Mouse (Mus musculus) embryonic stem cell, embryonic (primary cell): ENCODE measurements around the gene Chchd6.

Experiments
- CTCF ChIA-PET, 4 experiments: fragments of 300-600 bp in 2 of 4; fragments of 350-600 bp in 2 of 4; sonication (Branson Sonifier 250); formaldehyde crosslinking; loops; one replicate each; lab custom pipeline; 2022; ENCODE audit warnings: inconsistent platforms in 2 of 4; lab: Charles Lee
- POLR2A ChIA-PET, 4 experiments: fragments of 300-600 bp in 2 of 4; fragments of 350-600 bp in 2 of 4; sonication (Branson Sonifier 250); formaldehyde crosslinking; loops; one replicate each; lab custom pipeline; 2022; ENCODE audit warnings: antibody characterized with exemption in 4 of 4, inconsistent platforms in 1 of 4; lab: Charles Lee

Chchd6 gene

DNA sequence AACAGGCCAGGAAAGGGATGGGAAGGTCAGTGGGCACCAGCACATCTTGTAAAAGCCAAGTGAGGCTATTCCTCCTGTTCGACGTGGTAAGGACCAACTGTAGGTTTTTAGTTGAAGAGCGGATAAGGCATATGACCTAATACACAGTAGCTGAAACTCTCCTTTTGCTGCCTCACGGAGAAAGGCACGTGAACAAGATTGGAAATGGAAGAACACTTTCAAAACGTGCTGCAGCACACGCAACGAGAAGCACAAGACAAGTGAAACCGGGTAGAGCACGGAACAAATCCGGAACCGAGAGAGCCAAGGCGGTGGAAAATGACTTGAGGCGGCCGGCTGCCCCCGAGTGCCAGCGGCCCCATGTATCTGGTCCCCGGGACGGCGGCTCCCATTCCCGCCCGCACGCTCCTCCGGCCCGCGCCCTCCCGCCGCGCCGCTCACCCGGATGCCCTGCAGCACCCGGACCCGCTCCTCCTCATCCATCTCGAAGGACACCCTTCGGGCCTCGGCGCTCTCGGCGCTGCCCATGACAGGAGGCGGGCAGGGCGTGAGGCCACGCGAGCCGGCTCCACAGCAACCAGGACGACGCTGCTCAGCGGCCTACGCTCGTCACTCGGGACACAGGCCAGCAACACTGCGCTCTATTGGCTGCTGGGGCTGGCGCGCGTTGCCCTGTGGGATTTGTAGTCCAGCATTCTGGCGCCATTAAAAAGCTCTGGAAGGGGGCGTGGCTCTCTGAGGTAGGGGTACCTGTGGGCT lies at the start of gene Chchd6:
TSS of gene Chchd6 (minus strand) at position 635 of the 759 bp plus-strand sequence.
- POLR2A ChIA-PET, result interaction anchor here in 3 of 4 experiments (0.6 to 1.7 kb wide), 5 partner anchors 13 to 1174 kb away, joined by 3 to 16 read pairs (median 3); partner anchors contain the start of gene Txnrd3 (in 1 of the 3)
- CTCF ChIA-PET, result interaction anchor here in 2 of 4 experiments (0.6 to 1.6 kb wide), 4 partner anchors 43 to 232 kb away, joined by 3 read pairs; partner anchors contain the start of genes Txnrd3 (in 2 of the 2) and Plxna1 (in 1 of the 2)

DNA sequence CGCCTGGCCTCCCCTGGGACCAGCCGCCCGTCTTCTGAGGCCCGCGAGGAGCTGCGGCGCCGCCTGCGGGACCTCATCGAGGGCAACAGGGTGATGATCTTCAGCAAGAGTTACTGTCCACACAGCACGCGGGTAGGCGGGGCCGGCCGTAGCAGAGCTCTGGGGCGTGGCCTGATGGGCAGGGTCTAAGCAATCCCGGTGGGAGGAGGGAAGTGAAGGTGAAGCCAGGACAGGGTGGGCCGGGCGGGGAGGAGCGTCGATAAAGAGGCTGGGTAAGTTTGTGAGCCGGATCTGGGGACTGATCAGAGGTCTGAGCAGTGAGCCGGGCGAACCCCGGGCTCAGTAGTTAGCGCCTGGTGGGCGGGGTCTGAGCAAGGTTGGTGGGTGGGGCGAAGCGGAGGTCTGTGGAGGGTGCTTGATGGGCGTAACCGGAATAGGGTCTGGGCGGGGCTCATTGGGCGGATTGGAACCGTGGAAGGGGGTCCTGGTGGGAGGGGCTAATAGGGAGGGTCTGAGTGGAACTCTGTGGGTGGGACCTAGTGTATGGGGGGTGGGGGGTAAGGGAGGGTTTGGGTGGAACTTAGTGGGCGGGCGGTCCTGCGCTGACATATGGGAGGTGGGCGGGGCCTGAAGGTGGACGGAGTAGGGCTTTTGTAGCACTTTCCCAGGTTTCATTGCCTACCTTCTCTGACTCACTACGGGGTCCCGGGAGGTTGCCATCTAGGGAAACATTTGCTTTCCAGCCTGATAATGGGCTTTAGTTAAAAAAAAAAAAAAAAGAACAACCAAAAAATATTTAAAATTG lies 49.0 kb upstream of the Chchd6 start:
- ChIA-PET POLR2A (interaction anchor here (0.5 to 2.0 kb wide), 61 partner anchors 9 to 1569 kb away, joined by 3 to 25 read pairs (median 4); partner anchors contain the start of genes Abtb1 (in 2 of the 4), Mcm2 (in 2 of the 4), Zxdc (in 2 of the 4) and Chchd6 (in 1 of the 4)), CTCF (interaction anchor here (0.6 to 2.1 kb wide), 26 partner anchors 10 to 1541 kb away, joined by 3 to 15 read pairs (median 4); partner anchors contain the start of genes Abtb1 (in 1 of the 4), Aldh1l1 (in 1 of the 4), Cfap100 (in 1 of the 4) and Chchd6 (in 1 of the 4))

DNA sequence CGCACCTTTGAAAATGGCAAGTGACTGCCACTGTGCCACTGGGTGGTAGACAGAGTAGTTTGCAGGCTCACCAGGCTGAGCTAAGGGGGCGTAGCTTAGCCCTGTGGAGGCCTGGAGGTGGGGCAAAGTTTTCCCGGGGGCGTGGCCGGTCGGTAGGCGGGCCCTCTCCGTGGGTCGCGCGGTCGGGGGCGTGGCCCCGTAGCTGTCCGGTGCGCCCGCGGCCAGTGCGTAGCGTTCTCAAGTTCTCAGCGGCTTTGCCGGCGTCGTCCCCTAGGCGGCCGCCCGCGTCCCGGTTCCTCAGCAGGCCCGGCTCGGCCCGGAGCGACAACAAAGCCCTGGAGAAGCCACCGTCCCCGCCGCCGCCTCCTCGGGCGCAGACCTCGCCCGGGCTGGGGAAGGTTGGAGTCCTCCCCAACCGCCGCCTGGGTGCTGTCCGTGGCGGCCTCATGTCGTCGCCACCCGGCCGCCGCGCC lies 48.4 kb upstream of the Chchd6 start, which contains the start of gene Txnrd3:
TSS of gene Txnrd3 (plus strand) at position 191 of the 473 bp plus-strand sequence.
- ChIA-PET CTCF (interaction anchor here (0.5 to 2.1 kb wide), 26 partner anchors 9 to 1542 kb away, joined by 3 to 15 read pairs (median 4); partner anchors contain the start of genes Abtb1 (in 1 of the 4), Cfap100 (in 1 of the 4), Chchd6 (in 1 of the 4) and Iqsec1 (in 1 of the 4)), POLR2A (interaction anchor here (0.5 to 2.0 kb wide), 54 partner anchors 9 to 1569 kb away, joined by 3 to 25 read pairs (median 4); partner anchors contain the start of genes Mcm2 (in 2 of the 4), Zxdc (in 2 of the 4), Abtb1 (in 1 of the 4) and Chchd6 (in 1 of the 4))

GRCm38 (mm10) chr6:89639025-89639424 lies 43.6 kb upstream of the Chchd6 start:
- POLR2A ChIA-PET, result interaction anchor here in 2 of 4 experiments (0.9 to 1.2 kb wide), 3 partner anchors 35 to 736 kb away, joined by 3 read pairs; partner anchors contain the start of gene Tpra1 (in 1 of the 2)
- CTCF ChIA-PET, result interaction anchor here in 3 of 4 experiments (0.5 to 1.3 kb wide), 16 partner anchors 15 to 834 kb away, joined by 3 to 6 read pairs (median 3); partner anchors contain the start of genes Abtb1 (in 1 of the 3) and Plxna1 (in 1 of the 3)

DNA sequence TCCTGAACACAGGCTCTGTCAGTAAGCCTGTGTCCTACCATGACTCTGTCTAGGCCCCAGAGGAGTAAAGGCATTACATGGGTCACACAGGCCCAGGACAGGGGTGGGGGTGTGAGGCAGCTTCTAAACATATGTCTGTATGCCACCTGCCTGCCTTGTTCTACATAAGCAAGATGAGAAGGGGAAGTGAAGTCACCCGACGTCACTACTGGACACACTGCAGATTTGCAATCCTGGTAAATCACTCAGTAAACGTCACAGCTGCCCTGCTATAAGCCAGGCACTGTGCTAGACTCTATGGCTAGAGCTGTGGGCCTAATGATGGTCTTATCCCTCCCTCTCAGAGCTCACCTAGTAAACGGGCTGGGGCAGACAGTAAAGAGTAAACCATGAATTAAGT lies 42.5 kb upstream of the Chchd6 start:
- POLR2A ChIA-PET, result interaction anchor here in 2 of 4 experiments (1.1 to 1.2 kb wide), 2 partner anchors 34 to 735 kb away, joined by 3 read pairs; partner anchors contain the start of gene Tpra1 (in 1 of the 2)
- CTCF ChIA-PET, result interaction anchor here in 2 of 4 experiments (1.0 to 1.3 kb wide), 5 partner anchors 24 to 796 kb away, joined by 3 to 6 read pairs (median 3); partner anchors contain the start of genes Abtb1 (in 1 of the 2) and Plxna1 (in 1 of the 2)

DNA sequence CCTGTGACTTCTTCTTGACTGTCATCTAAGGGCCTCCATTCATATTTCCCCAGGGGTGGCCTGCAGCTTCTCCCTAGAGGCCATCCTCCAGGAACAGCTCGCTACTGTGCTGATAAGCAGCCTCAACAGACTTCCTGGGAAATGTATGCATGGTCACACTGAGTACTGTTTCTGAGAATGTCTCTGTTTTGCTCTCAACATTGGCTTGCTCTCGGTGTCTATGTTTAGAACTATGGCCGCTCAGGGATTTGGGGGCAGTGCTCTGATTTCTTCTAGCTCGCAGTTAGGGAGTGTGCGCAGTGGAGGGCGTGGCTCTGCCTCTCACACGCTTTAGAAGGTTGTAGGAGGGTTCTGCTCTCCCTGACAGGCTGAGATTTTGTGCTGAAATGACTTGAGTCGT lies 38.9 kb upstream of the Chchd6 start:
- POLR2A ChIA-PET, result interaction anchor here in 3 of 4 experiments (0.7 to 1.5 kb wide), 3 partner anchors 10 to 588 kb away, joined by 3 to 13 read pairs (median 6); partner anchors contain the start of gene Txnrd3 (in 2 of the 3)
- CTCF ChIA-PET, result interaction anchor here in 2 of 4 experiments (0.6 to 1.1 kb wide), 3 partner anchors 10 to 349 kb away, joined by 3 to 5 read pairs (median 3); partner anchors contain the start of gene Txnrd3 (in 1 of the 2)

- POLR2A ChIA-PET, result interaction anchor here in 1 of 4 experiments (0.6 kb wide), 1 partner anchor 71 kb away, joined by 5 read pairs; no protein-coding TSS in a partner anchor
- CTCF ChIA-PET, result interaction anchor here in 2 of 4 experiments (1.0 to 2.8 kb wide), 5 partner anchors 10 to 774 kb away, joined by 3 to 19 read pairs (median 12); partner anchors contain the start of gene Txnrd3 (in 1 of the 2)
Measured at GRCm38 (mm10) chr6:89633115-89633514, 37.7 kb upstream of the Chchd6 start.

DNA sequence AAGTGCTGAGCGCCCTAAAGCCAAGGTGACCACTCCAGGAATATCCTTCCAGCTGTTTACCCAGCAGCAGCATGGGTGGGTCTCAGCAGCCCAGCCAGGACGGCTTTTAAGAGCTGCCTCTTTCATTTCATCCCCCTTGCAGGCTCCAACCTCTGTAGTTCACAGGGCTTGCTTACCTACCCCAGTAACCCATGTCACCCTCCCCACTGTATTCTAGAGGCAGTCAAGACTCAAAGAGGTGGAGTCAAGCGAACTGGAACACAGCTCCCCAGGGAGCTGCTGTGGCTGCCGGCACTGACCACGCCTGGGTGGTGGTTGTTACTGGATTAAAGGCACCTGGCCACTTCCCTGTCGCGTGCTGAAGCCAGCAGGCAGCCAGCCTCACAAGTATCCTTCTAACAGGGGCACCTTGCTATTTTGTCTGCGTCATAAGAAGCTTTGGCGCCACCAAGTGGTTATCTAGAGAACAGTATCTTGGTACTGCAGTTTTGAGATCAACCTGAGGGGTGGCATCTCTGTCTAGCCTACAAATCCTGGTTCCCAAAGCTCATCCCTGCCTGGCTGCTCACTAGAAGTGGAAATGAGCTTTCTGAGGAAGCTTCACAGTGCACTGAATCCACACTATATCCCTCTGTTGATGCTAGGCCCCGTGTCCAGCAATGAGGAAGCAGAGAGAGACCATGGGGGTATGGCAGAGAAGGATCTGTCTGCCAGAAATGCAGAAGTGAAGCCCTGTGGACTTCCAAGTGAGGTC lies 36.5 kb upstream of the Chchd6 start:
- ChIA-PET CTCF (interaction anchor here (0.5 to 2.8 kb wide), 25 partner anchors 9 to 776 kb away, joined by 3 to 19 read pairs (median 4); partner anchors contain the start of genes Txnrd3 (in 2 of the 4) and Plxna1 (in 1 of the 4)), POLR2A (interaction anchor here (0.5 to 2.7 kb wide), 14 partner anchors 9 to 1551 kb away, joined by 3 to 25 read pairs (median 3); partner anchors contain the start of genes Txnrd3 (in 3 of the 4) and Plxna1 (in 1 of the 4))

GRCm38 (mm10) chr6:89628045-89628785 lies 32.8 kb upstream of the Chchd6 start:
- ChIA-PET POLR2A (no interaction called here), CTCF (interaction anchor here in 2 of 4 experiments (0.6 to 1.0 kb wide), 3 partner anchors 712 to 1610 kb away, joined by 3 to 5 read pairs (median 3); no protein-coding TSS in a partner anchor)

- ChIA-PET CTCF (interaction anchor here (0.6 to 2.0 kb wide), 28 partner anchors 8 to 1084 kb away, joined by 3 to 19 read pairs (median 3); partner anchors contain the start of genes Plxna1 (in 2 of the 4) and Txnrd3 (in 1 of the 4)), POLR2A (interaction anchor here in 2 of 4 experiments (1.1 to 1.4 kb wide), 3 partner anchors 9 to 21 kb away, joined by 3 to 8 read pairs (median 4); partner anchors contain the start of gene Txnrd3 (in 1 of the 2))
Measured at GRCm38 (mm10) chr6:89622647-89623046, 27.2 kb upstream of the Chchd6 start.

GRCm38 (mm10) chr6:89615373-89615755 lies 19.9 kb upstream of the Chchd6 start:
- CTCF ChIA-PET, result interaction anchor here in 1 of 4 experiments (2.0 to 2.1 kb wide), 2 partner anchors 16 to 29 kb away, joined by 8 to 9 read pairs; partner anchors contain the start of gene Txnrd3

DNA sequence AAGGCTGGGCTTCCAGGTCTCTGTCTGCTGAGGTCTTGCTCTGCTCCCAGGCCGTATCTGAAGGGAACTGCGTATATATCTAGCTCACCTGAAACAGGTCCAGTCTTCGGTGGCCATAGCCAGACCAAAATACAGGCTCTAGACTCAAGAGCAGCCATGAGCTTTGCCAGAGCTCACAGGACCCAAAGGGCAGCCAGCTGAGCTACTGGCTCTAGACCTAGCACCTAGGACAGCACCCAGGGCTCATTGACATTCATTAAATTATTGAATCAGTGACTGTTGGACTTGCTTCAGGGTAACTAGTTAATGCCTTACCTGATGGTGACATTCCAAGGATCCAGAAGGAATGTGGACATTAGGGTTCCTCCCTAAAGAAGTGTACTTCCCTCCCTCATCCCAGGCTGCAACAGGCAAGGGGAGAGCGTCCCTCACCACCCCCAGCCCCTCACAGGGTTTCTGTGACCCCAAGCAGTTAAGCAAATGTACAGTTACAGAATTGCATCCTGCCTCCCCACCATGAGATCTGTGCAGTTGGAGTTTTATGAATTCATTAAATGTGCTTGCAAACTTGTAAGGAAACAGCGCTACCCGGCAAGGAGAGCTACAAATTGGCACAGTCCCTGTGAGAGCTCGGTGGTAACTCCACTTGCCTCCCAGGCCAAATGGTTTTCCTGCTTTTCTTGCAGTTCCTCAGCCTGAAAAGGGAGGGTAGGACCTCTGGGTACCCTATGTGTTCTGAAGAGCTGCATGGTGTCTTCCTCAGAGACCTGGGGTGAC lies 19.3 kb upstream of the Chchd6 start:
- ChIA-PET CTCF (interaction anchor here (0.6 to 2.1 kb wide), 10 partner anchors 8 to 1038 kb away, joined by 3 to 12 read pairs (median 6); partner anchors contain the start of gene Txnrd3 (in 1 of the 4)), POLR2A (interaction anchor here in 3 of 4 experiments (0.5 to 1.5 kb wide), 6 partner anchors 29 to 716 kb away, joined by 3 to 10 read pairs (median 4); partner anchors contain the start of genes Txnrd3 (in 3 of the 3) and Mcm2 (in 1 of the 3))

More at GRCm38 (mm10) chr6:89615373-89615755, 19.9 kb upstream of the Chchd6 start:
- POLR2A ChIA-PET, result interaction anchor here in 2 of 4 experiments (1.4 to 1.5 kb wide), 2 partner anchors 29 to 717 kb away, joined by 4 to 5 read pairs; partner anchors contain the start of genes Mcm2 (in 1 of the 2) and Txnrd3 (in 1 of the 2)

- POLR2A ChIA-PET, result interaction anchor here in 3 of 4 experiments (0.6 to 1.5 kb wide), 6 partner anchors 30 to 716 kb away, joined by 4 to 10 read pairs (median 4); partner anchors contain the start of genes Txnrd3 (in 3 of the 3) and Mcm2 (in 1 of the 3)
Measured at GRCm38 (mm10) chr6:89614107-89614471, 18.6 kb upstream of the Chchd6 start.

More at GRCm38 (mm10) chr6:89614107-89614471, 18.6 kb upstream of the Chchd6 start:
- CTCF ChIA-PET, result interaction anchor here (0.6 to 2.1 kb wide), 10 partner anchors 9 to 1038 kb away, joined by 3 to 12 read pairs (median 7); partner anchors contain the start of gene Txnrd3 (in 1 of the 4)
